Mouse (Mus musculus) hindbrain, postnatal 0 days (tissue): ENCODE measurements around the gene Tmem206. TPM values are rescaled to one million over a fixed set of nuclear protein-coding genes. Genes with fewer than 3 reads are reported as not detected.
A peak's percentile ranks its signal among the peaks of the same experiment; 100 is the strongest.

Experiments
- ATAC-seq: fragments of 200-750 bp; cut with Nextera tagmentation; 2 replicates; pipeline ENCODE4 v1.8.0; 2017; ENCODE audit warnings: mild to moderate bottlenecking, moderate TSS enrichment, moderate library complexity
- DNase-seq: peaks from one replicate; pipeline ENCODE4 v3.0.0-alpha.2; 2015; ENCODE audit warnings: low spot score
- H3K27ac ChIP-seq: fragments of 300-500 bp; sonication (generic); 2 replicates; pipeline ENCODE4 v1.5.1; 2014; ENCODE audit warnings: mild to moderate bottlenecking
- H3K27me3 ChIP-seq: fragments of 300-500 bp; sonication (generic); 2 replicates; pipeline ENCODE4 v1.6.1; 2014; ENCODE audit warnings: low read length, mixed read lengths; ENCODE audit not compliant: insufficient read depth
- H3K36me3 ChIP-seq: fragments of 300-500 bp; sonication (generic); 2 replicates; pipeline ENCODE4 v1.6.1; 2014; ENCODE audit warnings: low read length, mixed read lengths; ENCODE audit not compliant: insufficient read depth
- H3K4me1 ChIP-seq: fragments of 300-500 bp; sonication (generic); 2 replicates; pipeline ENCODE4 v1.6.1; 2014; ENCODE audit warnings: antibody characterized with exemption, low read length, mixed read lengths; ENCODE audit not compliant: insufficient read depth
- H3K4me2 ChIP-seq: fragments of 300-500 bp; sonication (generic); 2 replicates; pipeline ENCODE4 v1.6.1; 2014; ENCODE audit warnings: low read depth, mild to moderate bottlenecking, low read length, moderate library complexity, mixed read lengths
- H3K4me3 ChIP-seq: fragments of 300-500 bp; sonication (generic); 2 replicates; pipeline ENCODE4 v1.5.1; 2014; ENCODE audit warnings: low read length
- H3K9ac ChIP-seq: fragments of 300-500 bp; sonication (generic); replicated peaks from 2 replicates; pipeline ENCODE4 v1.6.1; 2014; ENCODE audit warnings: mild to moderate bottlenecking, low read length, moderate library complexity, mixed read lengths
- H3K9me3 ChIP-seq: fragments of 300-500 bp; sonication (generic); 2 replicates; pipeline ENCODE4 v1.6.1; 2016; ENCODE audit warnings: low read length, mixed read lengths
- CTCF ChIP-seq: IDR thresholded peaks from 2 replicates; pipeline ENCODE4 v1.5.1; 2016; ENCODE audit warnings: antibody characterized with exemption, control low read depth, low read depth
- WGBS: fragments of 180-500 bp; shearing (Covaris S2); extraction: QIAGEN DNeasy Blood & Tissue Kit; methylation state at CpG from one replicate; pipeline ENCODE4 v1.1.7; 2014; 5-methylcytosine and 5-hydroxymethylcytosine counted together
- polyA plus RNA-seq: library from polyadenylated mRNA; unstranded; fragments of >200 nt; fragmentation: Nextera tagmentation; extraction: Ambion mirVana; gene quantifications from 2 replicates; pipeline ENCODE4 v1.2.1, GENCODE M21; 2015
- total RNA-seq: library from RNA; depleted of rRNA; stranded (reverse); fragments of >200 nt; gene quantifications from 2 replicates; pipeline ENCODE4 v1.2.3, GENCODE M21; 2014; rRNA removed

Tmem206 gene
- total and polyA plus RNA-seq, 2 experiments from 2014 or later: 22.5 to 23.2 TPM

DNA sequence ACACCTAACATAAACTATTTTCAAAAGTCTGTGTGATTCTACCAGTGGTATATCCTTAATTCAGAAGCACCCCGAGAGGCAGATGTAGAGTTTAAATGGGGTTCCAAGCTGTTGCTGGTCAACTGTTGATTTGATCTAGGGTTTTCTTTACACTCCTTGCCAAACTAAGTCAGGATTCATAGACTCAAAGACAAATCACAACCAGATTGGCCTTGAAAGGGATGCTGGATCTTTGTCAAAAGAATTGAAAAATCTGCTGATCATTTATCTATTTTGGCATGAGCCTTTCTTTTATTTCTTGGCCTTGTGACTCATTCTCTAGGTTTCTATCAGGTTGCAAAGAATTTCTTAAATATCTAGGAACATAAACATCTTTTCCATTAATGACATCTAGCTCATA is 69.5 kb downstream of the Tmem206 start:
- WGBS: 18% methylated on average over 1 of the region's 1 CpGs
- ATAC-seq (no peak), DNase-seq (peak; percentile 16)
- H3K27ac ChIP-seq: no peak overlapping the region
- H3K4me1 ChIP-seq: no peaks in the 10 kb centered on the region
- H3K4me2 ChIP-seq: peak overlapping the region; percentile 60
- no peaks in the 10 kb centered on the region for H3K36me3 ChIP-seq
- TF ChIP-seq CTCF: no peak
- H3K9ac ChIP-seq: no peak overlapping the region; the same call in 1 of the 2 replicates
- no peaks in the 10 kb centered on the region for H3K27me3 ChIP-seq
- no peaks in the 10 kb centered on the region for H3K9me3 ChIP-seq
- peak overlapping the region; percentile 75 for H3K4me3 ChIP-seq

- H3K4me2 ChIP-seq: peak overlapping the region; percentile 60
- peak overlapping the region; percentile 86 for H3K27ac ChIP-seq
- WGBS: under 1% methylated on average over 43 of the region's 43 CpGs
- H3K9ac ChIP-seq: peak overlapping the region; percentile 67
- H3K4me1 ChIP-seq: no peaks in the 10 kb centered on the region
- TF ChIP-seq CTCF: no peak
- peak overlapping the region; percentile 75 for H3K4me3 ChIP-seq
- no peak for ATAC-seq
- H3K27me3 ChIP-seq: no peaks in the 10 kb centered on the region
- H3K36me3 ChIP-seq: no peaks in the 10 kb centered on the region
- H3K9me3 ChIP-seq: no peaks in the 10 kb centered on the region
- peak; percentile 8 for DNase-seq
Observed at GRCm38 (mm10) chr1:191395871-191396433, 70.2 kb downstream of the Tmem206 start.

GRCm38 (mm10) chr1:191396446-191396845 is 70.7 kb downstream of the Tmem206 start:
- peak overlapping the region; percentile 60 for H3K4me2 ChIP-seq
- ATAC-seq (peak; percentile 1; the same call in 1 of the 2 replicates), DNase-seq (peak; percentile 61)
- H3K27ac ChIP-seq: peak overlapping the region; percentile 86
- H3K9me3 ChIP-seq: no peaks in the 10 kb centered on the region
- H3K36me3 ChIP-seq: no peaks in the 10 kb centered on the region
- peak overlapping the region; percentile 67 for H3K9ac ChIP-seq
- peak overlapping the region; percentile 75 for H3K4me3 ChIP-seq
- H3K27me3 ChIP-seq: no peaks in the 10 kb centered on the region
- no peak for TF ChIP-seq CTCF
- 3% methylated on average over 36 of the region's 74 CpGs for WGBS
- no peaks in the 10 kb centered on the region for H3K4me1 ChIP-seq

GRCm38 (mm10) chr1:191396897-191397849 is 71.5 kb downstream of the Tmem206 start:
- H3K36me3 ChIP-seq: no peaks in the 10 kb centered on the region
- no peaks in the 10 kb centered on the region for H3K4me1 ChIP-seq
- peak overlapping the region; percentile 75 for H3K4me3 ChIP-seq
- no peak for TF ChIP-seq CTCF
- H3K27ac ChIP-seq: peak overlapping the region; percentile 93
- peak overlapping the region; percentile 60 for H3K4me2 ChIP-seq
- WGBS: under 1% methylated on average over 73 of the region's 82 CpGs
- no peaks in the 10 kb centered on the region for H3K27me3 ChIP-seq
- ATAC-seq (peak; percentile 99), DNase-seq (peak; percentile 99)
- H3K9me3 ChIP-seq: no peaks in the 10 kb centered on the region
- peak overlapping the region; percentile 67 for H3K9ac ChIP-seq

Other genes with a start within 250 kb of the Tmem206 start
- 1.0 and 4.7 TPM in 2 replicates for gene Batf3, start 228.1 kb upstream of the Tmem206 start, total RNA-seq
- gene Batf3, start 228.1 kb upstream of the Tmem206 start, polyA plus RNA-seq: 4.0 and 4.1 TPM in 2 replicates
- gene Fam71a, start 161.1 kb upstream of the Tmem206 start, total RNA-seq: not detected in 2 replicates
- not detected in 2 replicates for gene Fam71a, start 161.1 kb upstream of the Tmem206 start, polyA plus RNA-seq
- 1.6 and 1.8 TPM in 2 replicates for gene Atf3, start 107.9 kb upstream of the Tmem206 start, total RNA-seq
- 1.7 and 1.8 TPM in 2 replicates for gene Atf3, start 107.9 kb upstream of the Tmem206 start, polyA plus RNA-seq
- gene Nenf, start 7.7 kb upstream of the Tmem206 start, total RNA-seq: 143 and 171 TPM in 2 replicates
- 177 and 182 TPM in 2 replicates for gene Nenf, start 7.7 kb upstream of the Tmem206 start, polyA plus RNA-seq
- gene Ppp2r5a, start 77.4 kb downstream of the Tmem206 start, total RNA-seq: 54.0 and 65.6 TPM in 2 replicates
- gene Ppp2r5a, start 77.4 kb downstream of the Tmem206 start, polyA plus RNA-seq: 12.8 and 13.2 TPM in 2 replicates
- gene Dtl, start 249.6 kb downstream of the Tmem206 start, total RNA-seq: 5.1 and 6.6 TPM in 2 replicates
- 7.5 and 8.0 TPM in 2 replicates for gene Dtl, start 249.6 kb downstream of the Tmem206 start, polyA plus RNA-seq
- gene Ints7, start 249.7 kb downstream of the Tmem206 start, total RNA-seq: 34.1 and 41.3 TPM in 2 replicates
- 26.3 and 28.7 TPM in 2 replicates for gene Ints7, start 249.7 kb downstream of the Tmem206 start, polyA plus RNA-seq